Mouse (Mus musculus) left cerebral cortex, postnatal 25 days (tissue): Measurements from ENCODE around the gene Spns3. TPM values are rescaled to one million over a fixed set of nuclear protein-coding genes. Genes with fewer than 3 reads are reported as not detected.

ENCODE experiments used
- DNase-seq, 2 experiments: peaks; one replicate each; pipeline ENCODE4 v3.0.0; 2022; ENCODE audit warnings: low spot score in 2 of 2, mixed read lengths in 1 of 2
- intact Hi-C: fragments of 180-260 bp; cut with DNase I; formaldehyde crosslinking; loops from one replicate; pipeline ENCODE4 v1.15.1; 2025
- total RNA-seq, 2 experiments: library from RNA; stranded (reverse); gene quantifications; 2 replicates each; pipeline ENCODE4 v1.2.3; 2021

The Spns3 gene
- total RNA-seq, 2 experiments from 2014 or later, result 0.25 to 0.34 TPM

DNA sequence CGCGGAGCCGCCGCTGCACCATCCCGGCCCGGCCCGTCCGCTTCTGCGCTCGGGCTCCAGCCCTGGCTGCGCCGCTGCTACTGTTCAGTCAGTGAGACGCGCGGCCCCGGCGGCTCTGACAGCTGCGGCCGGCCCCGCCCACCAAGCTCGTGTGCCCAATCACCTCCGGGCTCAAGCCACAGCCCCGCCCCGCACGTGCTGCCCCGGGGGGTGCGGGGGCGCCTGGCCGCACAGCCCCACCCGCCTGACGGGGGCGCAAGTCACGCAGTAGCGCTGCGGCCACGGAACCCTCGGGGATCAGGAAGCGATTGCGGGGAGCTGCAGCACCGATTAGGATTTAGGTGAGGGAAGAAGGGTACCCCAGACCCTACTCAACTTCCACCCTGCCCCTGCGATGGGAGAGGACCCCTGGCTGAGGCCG, 60.4 kb downstream of the Spns3 start, which contains the start of gene Spns2:
Gene Spns2 (minus strand): TSS at position 24 of the 421 bp plus-strand sequence.
- DNase-seq, result peak; percentile 95 to 96
- intact Hi-C loops, result loop anchor here (2.0 to 5.0 kb wide), 2 partner anchors 33 to 48 kb away; partner anchors contain the start of gene Mybbp1a

DNA sequence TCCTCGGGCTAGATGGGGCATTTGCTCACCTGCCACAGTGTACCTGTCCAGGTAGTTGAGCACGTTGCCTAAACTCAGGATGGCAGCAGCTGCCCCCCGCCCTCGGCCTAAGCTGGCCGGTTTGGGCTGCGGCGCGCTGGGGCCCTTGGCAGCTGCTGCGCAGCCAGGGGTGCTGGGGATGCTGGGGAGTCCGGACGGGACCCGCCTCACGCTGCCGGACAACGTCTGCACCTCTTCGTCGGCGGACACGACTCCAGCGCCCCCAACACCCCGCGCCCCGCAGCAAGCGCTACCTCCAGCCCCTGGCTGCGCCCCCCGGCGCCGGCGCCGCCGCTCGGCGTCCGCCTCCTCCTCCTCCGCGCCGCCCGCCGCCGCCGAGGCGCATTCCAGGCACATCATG, 60.9 kb downstream of the Spns3 start:
- intact Hi-C loops, result loop anchor here (5.0 kb wide), 1 partner anchor 47 kb away; the partner anchor contains the start of gene Mybbp1a
- DNase-seq, result no peak

DNA sequence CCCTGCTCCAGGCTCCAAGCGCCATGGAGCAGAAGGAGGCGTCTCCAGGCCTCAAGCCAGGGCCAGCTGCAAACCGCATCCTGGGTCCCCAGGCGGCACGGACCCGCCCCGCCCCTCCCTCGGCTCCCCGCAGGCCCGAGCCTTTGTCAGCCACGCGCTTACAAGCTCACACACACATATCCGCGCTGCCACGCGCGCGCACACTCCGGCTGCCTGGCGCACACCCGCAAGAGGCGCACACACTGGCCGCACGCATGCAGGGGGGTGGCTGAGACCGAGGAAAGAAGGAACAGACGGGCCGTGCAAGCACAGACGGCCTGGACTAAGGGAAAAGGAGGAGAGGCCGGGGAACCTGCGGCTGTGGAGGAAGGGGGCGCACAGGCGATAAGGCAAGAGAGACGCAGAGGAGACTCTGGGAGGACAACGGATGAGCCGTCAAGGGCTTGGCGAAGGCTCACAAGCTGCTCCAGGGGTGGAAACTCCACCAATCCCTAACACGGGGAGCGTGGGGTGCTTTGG, 61.5 kb downstream of the Spns3 start:
- peak; percentile 75 to 88 for DNase-seq
- intact Hi-C loops, result loop anchor here (5.0 kb wide), 1 partner anchor 47 kb away; the partner anchor contains the start of gene Mybbp1a

DNA sequence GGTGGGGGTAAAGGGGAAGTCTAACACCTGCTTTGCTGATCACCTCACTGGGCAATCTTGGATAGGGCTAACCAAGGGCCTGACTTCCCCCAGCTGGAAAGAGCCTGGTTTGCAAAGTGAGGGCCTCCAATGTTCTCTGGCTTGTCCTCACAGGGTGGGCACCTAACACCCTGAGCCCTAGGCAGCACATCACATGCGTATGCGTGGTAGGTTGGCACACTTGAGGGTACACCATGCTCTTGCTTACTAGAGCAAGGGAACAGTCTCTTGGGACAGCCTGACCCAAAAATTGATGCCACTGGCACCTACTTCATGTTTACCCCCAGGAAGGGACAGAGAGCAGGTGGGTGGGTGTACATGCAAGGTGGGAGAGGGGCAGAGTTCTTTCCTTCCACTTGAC, 62.6 kb downstream of the Spns3 start:
- DNase-seq, result no peak
- intact Hi-C loops, result loop anchor here (5.0 kb wide), 1 partner anchor 45 kb away; the partner anchor contains the start of gene Mybbp1a

DNA sequence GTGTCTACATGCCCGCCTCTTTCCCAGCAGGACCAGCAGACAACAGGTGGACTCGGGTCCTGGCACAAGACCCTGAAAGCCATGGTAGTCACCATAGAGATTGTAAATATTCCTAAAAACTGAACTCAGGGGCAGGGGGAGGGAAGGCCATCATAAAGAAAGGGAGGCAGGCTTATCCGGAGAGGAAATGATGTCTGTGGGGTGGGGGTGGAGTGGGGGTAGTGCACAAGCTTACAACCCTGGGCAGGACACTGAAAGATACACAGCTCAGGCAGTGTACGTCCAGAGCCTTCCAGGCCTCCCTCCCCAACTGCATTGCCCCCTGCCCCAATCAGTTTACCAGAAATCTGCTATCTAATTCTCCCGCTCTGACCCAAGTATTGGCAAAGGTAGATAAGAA, 63.1 kb downstream of the Spns3 start:
- no peak for DNase-seq
- intact Hi-C loops, result loop anchor here (5.0 kb wide), 1 partner anchor 45 kb away; the partner anchor contains the start of gene Mybbp1a

DNA sequence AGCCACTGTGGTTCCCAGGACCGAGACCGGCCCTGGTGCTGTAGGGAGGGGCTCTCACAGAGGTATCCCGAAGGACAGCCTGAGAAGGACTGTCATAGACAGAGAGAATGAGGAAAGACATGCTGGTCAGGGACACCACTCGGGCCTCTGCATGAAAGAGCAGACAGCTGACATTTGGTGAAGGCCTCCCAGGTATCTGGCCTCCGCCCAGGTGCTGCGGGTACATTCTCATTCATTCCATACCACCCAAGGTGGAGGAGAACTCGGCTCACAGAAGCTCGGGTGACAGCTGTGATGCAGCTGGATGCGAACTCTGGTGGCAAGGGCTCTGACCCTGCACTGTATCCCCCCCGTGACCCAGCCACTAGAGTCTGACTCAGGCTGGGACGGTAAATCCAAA, 64.3 kb downstream of the Spns3 start:
- DNase-seq, result no peak
- intact Hi-C loops, result loop anchor here (5.0 kb wide), 1 partner anchor 44 kb away; the partner anchor contains the start of gene Mybbp1a

DNA sequence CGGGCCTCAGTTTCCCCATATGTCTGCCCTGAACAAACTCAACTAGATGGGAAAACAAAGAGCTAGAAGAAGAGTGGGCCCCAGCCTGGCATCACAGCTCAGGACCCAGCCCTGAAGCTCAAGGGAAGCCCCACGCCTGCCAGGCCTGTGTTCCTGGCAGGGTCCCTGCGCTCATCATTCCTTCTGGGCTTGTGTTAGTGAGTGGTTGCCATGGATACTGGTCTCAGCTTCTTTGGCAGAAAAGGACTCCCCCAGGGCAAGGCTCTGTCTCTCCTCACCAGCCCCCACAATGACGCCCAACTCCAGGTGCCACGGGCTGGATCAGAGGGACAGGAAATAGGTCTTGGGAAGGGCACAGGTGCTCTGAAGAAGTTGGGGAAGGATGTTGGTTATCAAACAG, 65.1 kb downstream of the Spns3 start:
- intact Hi-C loops, result loop anchor here (5.0 kb wide), 1 partner anchor 43 kb away; the partner anchor contains the start of gene Mybbp1a
- peak; percentile 45 to 75 for DNase-seq

DNA sequence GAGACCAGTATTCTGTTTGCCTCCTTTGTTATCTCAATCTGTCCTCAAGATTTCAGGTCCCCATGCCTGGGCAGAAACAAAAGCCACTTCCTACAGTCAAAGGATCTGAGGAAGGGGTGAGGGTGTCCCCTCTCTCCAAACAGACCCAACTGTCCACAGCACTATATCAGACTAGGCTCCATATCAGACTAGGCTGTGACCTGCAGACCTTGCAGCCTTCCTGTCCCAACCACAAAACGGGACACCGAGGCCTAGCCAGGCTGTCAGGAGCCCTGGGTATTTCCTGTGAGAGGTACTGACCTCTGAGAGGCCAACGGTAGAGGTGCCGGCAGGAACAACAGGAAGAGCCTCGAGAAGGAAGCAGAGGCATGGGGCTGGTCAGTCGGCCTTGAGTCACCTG, 65.8 kb downstream of the Spns3 start:
- intact Hi-C loops, result no loop called here

DNA sequence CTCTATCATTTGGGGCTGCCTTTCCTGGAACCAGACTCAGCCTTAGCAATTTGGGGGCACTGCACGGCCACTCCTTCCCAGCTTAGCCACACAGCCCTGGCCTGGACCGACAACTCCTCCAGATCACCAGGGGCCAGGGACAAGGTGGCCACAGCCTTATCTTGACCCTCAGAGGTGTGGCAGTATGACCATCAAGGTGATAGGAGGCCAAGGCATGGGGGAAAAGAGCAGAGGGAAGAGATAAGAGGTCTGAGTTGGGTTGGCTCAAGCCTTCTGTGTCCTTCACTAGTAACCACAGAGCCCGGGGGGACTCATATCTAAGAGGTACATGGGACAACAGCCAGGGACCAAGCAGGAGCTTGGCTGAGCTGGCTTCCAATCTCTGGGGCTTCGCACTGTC, 68.4 kb downstream of the Spns3 start:
- no peak for DNase-seq
- intact Hi-C loops, result no loop called here

More for the DNA sequence above, 65.8 kb downstream of the Spns3 start:
- no peak for DNase-seq

DNA sequence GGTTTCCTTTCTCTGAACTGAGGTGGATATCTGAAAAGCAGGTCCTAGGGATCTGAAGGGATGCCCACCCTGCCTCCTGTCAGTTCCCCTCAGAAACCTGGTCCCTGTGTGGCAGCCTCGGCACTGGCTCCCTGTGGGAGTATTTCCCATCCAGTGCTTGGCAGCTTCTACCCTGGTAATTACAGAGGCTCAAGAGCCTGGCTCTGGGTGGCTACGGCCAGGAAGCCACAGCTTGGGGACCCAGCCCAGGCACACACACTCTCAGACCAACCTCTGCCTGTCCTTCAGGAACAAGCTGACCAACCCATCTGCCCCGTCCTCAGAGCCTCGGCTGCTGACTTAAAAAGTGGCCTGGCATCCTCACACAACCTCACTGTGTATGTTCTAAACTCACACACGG, 69.0 kb downstream of the Spns3 start:
- intact Hi-C loops, result no loop called here
- DNase-seq, result no peak

DNA sequence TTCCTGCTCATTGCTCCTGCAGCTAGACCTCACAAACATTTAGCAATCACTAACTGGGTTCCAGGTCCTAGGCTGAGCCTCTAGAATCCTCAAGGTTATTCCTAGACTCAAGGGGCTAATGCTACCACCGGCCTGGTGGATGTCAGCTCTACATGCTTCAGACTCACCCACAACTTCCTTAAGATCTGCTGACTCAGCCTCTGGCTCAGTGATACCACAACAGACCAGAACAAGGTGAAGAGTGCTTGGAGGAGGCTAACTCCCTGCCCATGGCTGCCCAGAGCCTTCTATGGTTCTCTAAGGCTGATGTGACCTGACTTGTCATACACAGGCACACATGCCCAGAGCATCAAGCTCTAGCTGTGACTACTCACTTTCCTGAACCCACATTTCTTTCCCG, 70.8 kb downstream of the Spns3 start:
- intact Hi-C loops, result no loop called here
- DNase-seq, result no peak

DNA sequence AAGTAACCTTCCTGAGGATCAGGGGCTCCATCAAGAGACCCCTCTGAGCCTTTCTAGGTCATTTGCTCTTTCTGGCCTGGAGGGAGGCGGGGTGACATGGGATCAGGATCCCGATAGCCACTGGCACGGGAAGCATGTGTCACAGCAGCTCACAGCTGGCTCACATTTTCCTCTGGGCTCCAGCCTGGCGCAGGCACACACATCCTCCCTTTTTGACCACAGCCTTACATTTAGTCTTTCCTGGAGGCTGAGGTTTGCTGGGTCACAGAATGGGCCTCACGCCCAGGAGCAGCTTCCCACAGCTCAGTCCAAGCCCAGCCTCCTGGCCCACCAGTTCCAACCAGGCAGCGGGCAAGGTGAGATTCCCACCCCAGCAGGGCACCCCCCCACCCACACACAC, 72.1 kb downstream of the Spns3 start:
- DNase-seq, result no peak
- intact Hi-C loops, result no loop called here

DNA sequence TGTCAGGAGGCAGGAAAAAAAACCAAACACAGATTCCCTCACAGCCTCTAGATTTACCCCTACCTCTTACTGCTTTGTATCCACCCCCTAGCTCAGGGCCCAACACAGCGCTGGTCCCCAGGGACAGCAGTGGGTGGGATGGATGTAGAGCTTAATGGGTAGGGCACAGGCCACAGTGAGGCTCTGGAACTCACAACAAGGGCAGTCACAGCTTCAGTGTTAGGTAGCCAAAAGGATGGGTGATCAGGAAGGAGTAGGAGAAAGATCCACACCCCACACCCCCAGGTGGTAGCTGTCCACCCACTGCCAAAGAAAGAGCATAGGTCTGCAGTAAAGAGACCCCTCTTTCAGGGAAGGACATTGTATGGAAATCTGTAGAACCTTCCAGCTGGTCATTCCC, 72.7 kb downstream of the Spns3 start:
- no peak for DNase-seq
- intact Hi-C loops, result no loop called here

DNA sequence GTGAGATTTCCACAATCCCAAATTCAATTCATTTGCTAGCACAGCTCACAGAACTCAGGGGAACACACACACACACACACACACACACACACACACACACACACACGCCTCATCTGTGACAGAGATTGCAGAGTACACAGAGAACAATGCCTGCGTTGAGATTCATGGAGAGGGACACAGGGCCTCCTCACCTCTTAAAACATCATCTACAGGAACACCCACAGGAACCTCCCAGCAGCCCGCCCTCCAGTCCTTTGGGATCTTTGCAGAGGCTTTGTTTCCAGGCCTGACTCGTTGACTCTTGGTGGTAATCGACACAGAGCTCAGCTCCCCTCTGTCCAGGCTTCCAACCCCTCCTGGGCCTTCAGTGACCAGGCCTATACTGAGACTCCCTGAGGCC, 73.1 kb downstream of the Spns3 start:
- intact Hi-C loops, result no loop called here

DNA sequence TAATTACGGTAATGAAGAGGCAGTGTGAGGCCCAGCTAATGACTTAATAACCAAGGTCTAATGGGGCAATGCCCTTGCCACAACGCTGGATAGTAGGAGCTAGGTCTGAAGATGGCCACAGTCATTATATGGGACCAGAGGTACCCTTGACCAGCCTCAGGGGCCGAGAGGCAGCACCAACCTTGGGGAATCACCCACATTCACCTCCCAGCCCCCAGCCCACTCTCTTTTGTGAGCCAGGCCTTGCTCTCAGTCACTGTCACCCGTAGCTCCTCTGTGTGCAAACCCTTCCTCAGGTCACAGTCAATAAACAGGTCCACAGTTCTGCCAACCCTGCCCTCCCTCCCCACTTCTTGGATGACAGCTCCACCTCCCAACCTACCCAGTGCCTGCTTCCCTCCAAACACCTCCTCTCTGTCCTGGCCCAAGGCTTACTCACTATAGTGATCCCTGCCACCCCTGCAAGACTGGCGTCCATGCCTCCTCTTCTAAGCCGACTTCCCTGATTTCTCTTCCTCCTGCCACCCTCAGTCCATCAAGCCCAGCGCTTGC, 74.2 kb downstream of the Spns3 start:
- intact Hi-C loops, result no loop called here
- DNase-seq, result no peak

More for the DNA sequence above, 73.1 kb downstream of the Spns3 start:
- DNase-seq, result no peak

DNA sequence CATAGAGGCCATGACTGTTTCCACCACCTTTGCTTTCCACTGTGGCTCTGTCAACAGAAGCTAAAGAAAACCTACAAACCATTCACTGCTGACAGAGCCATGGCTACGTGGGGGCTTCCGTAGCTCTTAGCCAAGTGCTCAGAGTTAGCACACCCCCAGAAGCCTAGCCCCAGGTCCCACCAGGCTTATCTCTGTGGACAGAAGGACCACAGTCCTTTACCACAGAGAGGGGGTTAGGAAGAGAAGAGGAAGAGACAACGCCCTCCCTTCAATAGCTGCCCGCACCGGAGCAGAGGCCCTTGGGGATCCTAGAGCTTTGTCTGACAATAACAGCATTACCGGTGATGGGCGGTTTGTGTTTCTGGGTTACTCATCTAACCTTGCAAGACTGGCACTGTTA, 74.9 kb downstream of the Spns3 start:
- intact Hi-C loops, result no loop called here
- no peak for DNase-seq

DNA sequence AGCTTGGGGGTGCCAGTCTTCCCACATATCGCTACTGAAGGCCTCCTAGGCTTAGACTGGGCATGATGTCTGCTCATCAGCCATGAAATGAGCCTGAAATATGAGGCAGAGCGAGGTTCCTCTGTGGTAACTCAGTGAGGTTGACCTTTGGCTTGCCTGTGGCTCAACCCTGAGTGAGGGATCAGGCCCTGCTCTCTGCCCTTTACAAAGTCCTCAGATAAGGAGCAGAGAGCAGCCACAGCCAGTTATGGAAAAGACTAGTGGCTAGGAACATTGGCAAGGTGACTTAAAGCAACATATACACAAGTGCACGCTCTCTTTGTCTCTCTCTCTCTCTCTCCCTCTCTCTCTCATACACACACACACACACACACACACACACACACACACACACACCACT, 75.4 kb downstream of the Spns3 start:
- DNase-seq, result no peak
- intact Hi-C loops, result no loop called here

DNA sequence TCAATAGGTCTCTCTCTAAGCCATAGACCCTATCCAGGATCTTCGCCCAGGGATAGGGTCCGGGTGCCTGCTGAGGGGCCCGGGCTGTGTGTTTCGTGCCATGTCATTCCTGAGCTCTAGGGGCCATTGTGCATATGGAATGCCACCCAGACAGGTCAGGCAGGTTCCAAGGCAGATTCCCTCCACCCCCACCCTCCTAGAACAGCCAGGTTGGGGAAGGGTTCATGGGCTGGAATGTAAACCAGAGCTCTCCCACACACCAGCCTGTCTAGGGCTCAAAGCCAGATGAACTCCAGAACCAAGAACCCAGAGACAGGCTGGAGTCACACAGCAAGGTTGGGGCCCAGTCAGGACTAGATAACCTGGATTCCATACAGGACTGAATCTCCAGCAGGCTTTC, 76.8 kb downstream of the Spns3 start:
- no peak for DNase-seq
- intact Hi-C loops, result no loop called here

DNA sequence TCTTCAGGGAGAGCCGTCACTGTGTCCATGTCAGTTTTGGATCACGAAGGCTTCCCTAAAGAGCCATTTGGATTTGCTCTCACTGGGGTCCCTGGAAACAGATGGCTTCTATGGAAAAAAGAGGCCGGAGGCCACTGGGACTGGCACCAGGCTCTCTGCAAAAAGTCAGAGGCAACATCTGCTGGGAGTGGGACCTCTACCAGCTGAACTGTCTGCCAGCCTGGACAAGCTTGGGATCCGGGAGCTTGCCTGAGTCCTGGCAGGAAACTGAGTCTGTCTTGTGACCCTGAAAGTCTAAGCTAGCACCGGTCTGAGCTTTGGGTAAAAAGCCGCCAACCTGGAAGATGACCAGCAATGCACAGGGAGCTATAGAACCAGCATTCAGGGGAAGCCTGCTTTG, 78.9 kb downstream of the Spns3 start:
- no peak for DNase-seq
- intact Hi-C loops, result no loop called here

DNA sequence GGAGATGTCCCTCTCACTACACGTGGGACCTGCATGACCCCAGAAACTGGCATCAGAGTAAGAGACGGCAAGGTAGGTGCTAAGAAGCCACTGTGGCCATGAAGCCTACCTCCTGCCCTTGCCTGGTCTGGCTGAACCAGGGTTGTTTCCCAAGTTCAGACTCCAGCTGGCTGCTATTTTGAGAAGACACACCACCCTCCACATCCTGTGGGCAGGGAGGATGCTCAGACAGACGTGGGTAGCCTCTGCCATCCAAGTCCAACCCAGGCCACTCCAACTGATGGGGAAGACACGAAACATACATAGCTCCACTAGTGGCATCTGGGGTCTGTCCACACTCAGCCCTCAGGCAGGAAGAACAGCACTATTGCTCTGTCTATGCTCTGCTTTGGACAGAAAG, 80.3 kb downstream of the Spns3 start:
- DNase-seq, result peak in 1 of 2 experiments; percentile 40
- intact Hi-C loops, result no loop called here

DNA sequence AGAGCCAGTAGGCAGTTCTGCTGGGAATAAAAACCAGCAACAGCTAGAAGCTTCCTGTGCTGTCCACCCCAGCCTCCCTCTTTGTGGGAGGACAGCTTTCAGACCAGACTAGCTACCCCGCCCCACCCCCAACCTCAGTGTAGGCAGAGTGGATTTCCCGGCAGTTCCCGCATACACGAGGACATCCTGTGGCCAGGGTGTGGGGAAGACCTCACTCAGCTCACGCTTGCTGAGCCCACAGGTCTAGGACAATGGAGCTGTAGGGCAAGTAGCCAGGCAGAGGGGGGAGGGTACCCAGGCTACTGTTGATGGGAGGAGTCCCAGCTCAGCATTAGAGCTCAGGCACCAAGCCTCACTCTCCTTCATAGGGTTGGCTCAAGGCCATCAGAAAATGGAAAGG, 81.1 kb downstream of the Spns3 start:
- DNase-seq, result peak in 1 of 2 experiments; percentile 56
- intact Hi-C loops, result no loop called here
